Mouse (Mus musculus) intestine, embryonic 14.5 days (tissue): Measurements from ENCODE around the gene Gm33543. TPM values are rescaled to one million over a fixed set of nuclear protein-coding genes. Genes with fewer than 3 reads are reported as not detected.

Experiments used
- ATAC-seq: fragments of 200-750 bp; cut with Nextera tagmentation; replicated peaks from 2 replicates; pipeline ENCODE4 v1.8.0; 2017; ENCODE audit warnings: low read depth, moderate number of reproducible peaks, moderate TSS enrichment, moderate library complexity; ENCODE audit not compliant: low FRiP score, low TSS enrichment
- DNase-seq: peaks from one replicate; pipeline ENCODE4 v3.0.0-alpha.2; 2018; ENCODE audit warnings: low spot score
- H3K27ac ChIP-seq: fragments of 300-500 bp; sonication (generic); 2 replicates; pipeline ENCODE4 v1.5.1; 2014; ENCODE audit warnings: low read depth, mild to moderate bottlenecking, control low read depth
- H3K27me3 ChIP-seq: fragments of 300-500 bp; sonication (generic); replicated peaks from 2 replicates; pipeline ENCODE4 v1.6.1; 2014; ENCODE audit warnings: low read length, control low read depth; ENCODE audit not compliant: control insufficient read depth, insufficient read depth
- H3K36me3 ChIP-seq: fragments of 300-500 bp; sonication (generic); 2 replicates; pipeline ENCODE4 v1.6.1; 2014; ENCODE audit warnings: low read length, control low read depth; ENCODE audit not compliant: control insufficient read depth, insufficient read depth
- H3K4me1 ChIP-seq: fragments of 300-500 bp; sonication (generic); replicated peaks from 2 replicates; pipeline ENCODE4 v1.6.1; 2014; ENCODE audit warnings: low read length, control low read depth, mixed read lengths; ENCODE audit not compliant: control insufficient read depth, insufficient read depth
- H3K4me2 ChIP-seq: fragments of 300-500 bp; sonication (generic); 2 replicates; pipeline ENCODE4 v1.6.1; 2014; ENCODE audit warnings: low read length
- H3K4me3 ChIP-seq: fragments of 300-500 bp; sonication (generic); 2 replicates; pipeline ENCODE4 v1.5.1; 2014; ENCODE audit warnings: low read depth, low read length, control low read depth, mixed read lengths
- H3K9ac ChIP-seq: fragments of 300-500 bp; sonication (generic); 2 replicates; pipeline ENCODE4 v1.6.1; 2014; ENCODE audit warnings: mild to moderate bottlenecking, low read length
- H3K9me3 ChIP-seq: fragments of 300-500 bp; sonication (generic); 2 replicates; pipeline ENCODE4 v1.6.1; 2016; ENCODE audit warnings: low read length, control low read depth; ENCODE audit not compliant: control insufficient read depth
- WGBS: fragments of 180-500 bp; shearing (Covaris S2); extraction: QIAGEN DNeasy Blood & Tissue Kit; methylation state at CpG from one replicate; pipeline ENCODE4 v1.1.7; 2014; 5-methylcytosine and 5-hydroxymethylcytosine counted together
- polyA plus RNA-seq: library from polyadenylated mRNA; unstranded; fragments of >200 nt; fragmentation: Nextera tagmentation; extraction: Ambion mirVana; gene quantifications from 2 replicates; pipeline ENCODE4 v1.2.1, GENCODE M21; 2014

Gm33543 gene
- polyA plus RNA-seq, 1 experiment from 2014 or later, result not detected

- Histone ChIP-seq H3K4me3 (no peak overlapping the region), H3K27me3 (no peaks in the 10 kb centered on the region), H3K27ac (no peak overlapping the region), H3K9ac (no peak overlapping the region), H3K36me3 (no peaks in the 10 kb centered on the region), H3K4me1 (0 out of 2 replicates have a peak, but pooled peaks cover 4% of the 10 kb centered on the region), H3K9me3 (no peaks in the 10 kb centered on the region), H3K4me2 (no peak overlapping the region)
- DNase-seq (no peak), ATAC-seq (no peak)
- WGBS, result 67% methylated on average over 6 of the region's 6 CpGs
Measured at GRCm38 (mm10) chr10:95868348-95868747, 25.6 kb upstream of the Gm33543 start.

- Histone ChIP-seq H3K27me3 (no peaks in the 10 kb centered on the region), H3K9ac (no peak overlapping the region), H3K27ac (no peak overlapping the region), H3K4me2 (no peak overlapping the region), H3K4me3 (no peak overlapping the region), H3K4me1 (0 out of 2 replicates have a peak, but pooled peaks cover 4% of the 10 kb centered on the region), H3K36me3 (no peaks in the 10 kb centered on the region), H3K9me3 (no peaks in the 10 kb centered on the region)
- DNase-seq (no peak), ATAC-seq (no peak)
- WGBS, result 90% methylated on average over 2 of the region's 2 CpGs
Measured at GRCm38 (mm10) chr10:95867596-95867995, 24.9 kb upstream of the Gm33543 start.

- H3K4me3 ChIP-seq, result no peak overlapping the region
- peak overlapping the region; percentile 16; the same call in 1 of the 2 replicates for H3K27ac ChIP-seq
- H3K9ac ChIP-seq, result no peak overlapping the region
- no peaks in the 10 kb centered on the region for H3K36me3 ChIP-seq
- peak; percentile 64 for DNase-seq
- peak; percentile 82 for ATAC-seq
- H3K4me1 ChIP-seq, result 0 out of 2 replicates have a peak, but pooled peaks cover 4% of the 10 kb centered on the region
- no peak overlapping the region for H3K4me2 ChIP-seq
- no peaks in the 10 kb centered on the region for H3K27me3 ChIP-seq
- WGBS, result 30% methylated on average over 11 of the region's 11 CpGs
- H3K9me3 ChIP-seq, result no peaks in the 10 kb centered on the region
Measured at GRCm38 (mm10) chr10:95864349-95865124, 21.8 kb upstream of the Gm33543 start.

- 70% methylated on average over 3 of the region's 3 CpGs for WGBS
- H3K9me3 ChIP-seq, result no peaks in the 10 kb centered on the region
- 0 out of 2 replicates have a peak, but pooled peaks cover 4% of the 10 kb centered on the region for H3K4me1 ChIP-seq
- H3K27me3 ChIP-seq, result no peaks in the 10 kb centered on the region
- DNase-seq, result no peak
- no peaks in the 10 kb centered on the region for H3K36me3 ChIP-seq
- no peak overlapping the region for H3K9ac ChIP-seq
- no peak overlapping the region for H3K27ac ChIP-seq
- no peak overlapping the region for H3K4me3 ChIP-seq
- no peak for ATAC-seq
- H3K4me2 ChIP-seq, result no peak overlapping the region
Measured at GRCm38 (mm10) chr10:95862664-95863063, 19.9 kb upstream of the Gm33543 start.

- no peaks in the 10 kb centered on the region for H3K36me3 ChIP-seq
- WGBS, result 44% methylated on average over 2 of the region's 2 CpGs
- H3K9me3 ChIP-seq, result no peaks in the 10 kb centered on the region
- H3K27ac ChIP-seq, result no peak overlapping the region
- DNase-seq (no peak), ATAC-seq (no peak)
- no peaks in the 10 kb centered on the region for H3K27me3 ChIP-seq
- H3K9ac ChIP-seq, result no peak overlapping the region
- H3K4me2 ChIP-seq, result no peak overlapping the region
- no peak overlapping the region for H3K4me3 ChIP-seq
- no peaks in the 10 kb centered on the region for H3K4me1 ChIP-seq
Measured at GRCm38 (mm10) chr10:95858164-95858563, 15.4 kb upstream of the Gm33543 start.

- Histone ChIP-seq H3K4me3 (no peak overlapping the region), H3K9me3 (no peaks in the 10 kb centered on the region), H3K4me1 (no peaks in the 10 kb centered on the region), H3K27me3 (no peaks in the 10 kb centered on the region), H3K36me3 (no peaks in the 10 kb centered on the region), H3K27ac (no peak overlapping the region), H3K4me2 (no peak overlapping the region), H3K9ac (no peak overlapping the region)
- no peak for ATAC-seq
- 92% methylated on average over 6 of the region's 6 CpGs for WGBS
- no peak for DNase-seq
Measured at GRCm38 (mm10) chr10:95855411-95855810, 12.7 kb upstream of the Gm33543 start.

GRCm38 (mm10) chr10:95850504-95850903 is 7.8 kb upstream of the Gm33543 start:
- Histone ChIP-seq H3K27ac (no peak overlapping the region), H3K4me1 (no peaks in the 10 kb centered on the region), H3K9ac (no peak overlapping the region), H3K27me3 (no peaks in the 10 kb centered on the region), H3K36me3 (no peaks in the 10 kb centered on the region), H3K9me3 (no peaks in the 10 kb centered on the region), H3K4me2 (no peak overlapping the region), H3K4me3 (no peak overlapping the region)
- DNase-seq (no peak), ATAC-seq (no peak)
- WGBS, result 68% methylated on average over 3 of the region's 3 CpGs

GRCm38 (mm10) chr10:95846739-95847138 is 4.0 kb upstream of the Gm33543 start:
- Histone ChIP-seq H3K9me3 (no peaks in the 10 kb centered on the region), H3K9ac (no peak overlapping the region), H3K4me2 (no peak overlapping the region), H3K36me3 (no peaks in the 10 kb centered on the region), H3K27me3 (no peaks in the 10 kb centered on the region), H3K4me1 (no peaks in the 10 kb centered on the region), H3K4me3 (no peak overlapping the region), H3K27ac (no peak overlapping the region)
- DNase-seq (no peak), ATAC-seq (no peak)
- WGBS, result 65% methylated on average over 3 of the region's 3 CpGs

GRCm38 (mm10) chr10:95846281-95846680 is 3.6 kb upstream of the Gm33543 start:
- no peak for DNase-seq
- Histone ChIP-seq H3K9ac (no peak overlapping the region), H3K4me2 (no peak overlapping the region), H3K27ac (no peak overlapping the region), H3K36me3 (no peaks in the 10 kb centered on the region), H3K4me1 (no peaks in the 10 kb centered on the region), H3K4me3 (no peak overlapping the region), H3K9me3 (no peaks in the 10 kb centered on the region), H3K27me3 (no peaks in the 10 kb centered on the region)
- ATAC-seq, result no peak
